Mouse (Mus musculus): ENCODE results near the gene 1700015F17Rik. TPM values are rescaled to one million over a fixed set of nuclear protein-coding genes. Genes with fewer than 3 reads are reported as not detected.

The 1700015F17Rik gene
- polyA plus RNA-seq, 1 experiment from 2014 or later: not detected

GRCm38 (mm10) chr5:5481662-5482061 lies 2.7 kb upstream of the 1700015F17Rik start:
- Histone ChIP-seq H3K4me2 (ENCODE audit: low read length) (no peak overlapping the region), H3K36me3 (ENCODE audit: control insufficient read depth, insufficient read depth, low read length) (no peaks in the 10 kb centered on the region), H3K9me3 (replicated peaks; ENCODE audit: control insufficient read depth, low read length) (no peaks in the 10 kb centered on the region), H3K27me3 (replicated peaks; ENCODE audit: control insufficient read depth, insufficient read depth, low read length) (no peaks in the 10 kb centered on the region), H3K9ac (ENCODE audit: low read length) (no peak overlapping the region), H3K4me3 (ENCODE audit: low read depth, low read length) (no peak overlapping the region), H3K27ac (ENCODE audit: low read depth, low read length) (no peak overlapping the region), H3K4me1 (ENCODE audit: control insufficient read depth, insufficient read depth, low read length) (no peaks in the 10 kb centered on the region)
- DNase-seq (ENCODE audit: low spot score): peak; percentile 62
- ATAC-seq: no peak; the same call in 1 of the 2 replicates
- WGBS: 6% methylated on average over 1 of the region's 1 CpGs

DNA sequence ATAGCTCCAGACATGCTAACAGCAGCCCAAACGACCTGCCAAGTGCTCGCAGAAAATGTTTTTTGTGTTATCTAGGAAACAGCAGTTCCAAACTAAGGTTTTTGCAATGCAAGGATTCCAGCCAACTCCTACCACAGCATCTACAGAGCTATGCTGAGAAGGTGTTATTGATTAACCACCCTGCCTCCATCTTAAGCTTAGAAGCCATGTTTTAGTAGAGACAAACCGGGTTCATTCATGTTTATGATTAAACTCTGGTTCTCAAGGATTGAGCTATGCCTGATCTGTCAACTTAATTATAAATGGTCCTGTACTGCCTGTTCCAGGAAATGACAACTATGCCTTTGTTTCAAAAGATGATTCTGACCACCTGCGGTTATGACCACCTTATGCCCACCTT lies 2.8 kb downstream of the 1700015F17Rik start:
- Histone ChIP-seq H3K27me3 (replicated peaks; ENCODE audit: control insufficient read depth, insufficient read depth, low read length) (no peaks in the 10 kb centered on the region), H3K4me3 (ENCODE audit: low read depth, low read length) (no peak overlapping the region), H3K36me3 (ENCODE audit: control insufficient read depth, insufficient read depth, low read length) (no peaks in the 10 kb centered on the region), H3K4me1 (ENCODE audit: control insufficient read depth, insufficient read depth, low read length) (no peaks in the 10 kb centered on the region), H3K9me3 (replicated peaks; ENCODE audit: control insufficient read depth, low read length) (no peaks in the 10 kb centered on the region), H3K9ac (ENCODE audit: low read length) (no peak overlapping the region), H3K4me2 (ENCODE audit: low read length) (no peak overlapping the region), H3K27ac (ENCODE audit: low read depth, low read length) (no peak overlapping the region)
- ATAC-seq (no peak), DNase-seq (ENCODE audit: low spot score) (no peak)
- 91% methylated on average over 4 of the region's 4 CpGs for WGBS

GRCm38 (mm10) chr5:5465256-5465655 lies 13.7 kb downstream of the 1700015F17Rik start:
- WGBS: 80% methylated on average over 1 of the region's 1 CpGs
- DNase-seq (ENCODE audit: low spot score): no peak
- no peak overlapping the region for H3K4me3 ChIP-seq (ENCODE audit: low read depth, low read length)
- H3K9me3 ChIP-seq (replicated peaks; ENCODE audit: control insufficient read depth, low read length): no peaks in the 10 kb centered on the region
- no peaks in the 10 kb centered on the region for H3K4me1 ChIP-seq (ENCODE audit: control insufficient read depth, insufficient read depth, low read length)
- H3K4me2 ChIP-seq (ENCODE audit: low read length): no peak overlapping the region
- ATAC-seq: no peak
- H3K36me3 ChIP-seq (ENCODE audit: control insufficient read depth, insufficient read depth, low read length): no peaks in the 10 kb centered on the region
- H3K27me3 ChIP-seq (replicated peaks; ENCODE audit: control insufficient read depth, insufficient read depth, low read length): no peaks in the 10 kb centered on the region
- H3K9ac ChIP-seq (ENCODE audit: low read length): no peak overlapping the region
- H3K27ac ChIP-seq (ENCODE audit: low read depth, low read length): no peak overlapping the region

GRCm38 (mm10) chr5:5431746-5432438 lies 47.1 kb downstream of the 1700015F17Rik start:
- Histone ChIP-seq H3K27me3 (replicated peaks; ENCODE audit: control insufficient read depth, insufficient read depth, low read length) (no peaks in the 10 kb centered on the region), H3K27ac (ENCODE audit: low read depth, low read length) (no peak overlapping the region), H3K4me2 (ENCODE audit: low read length) (no peak overlapping the region), H3K36me3 (ENCODE audit: control insufficient read depth, insufficient read depth, low read length) (no peaks in the 10 kb centered on the region), H3K9ac (ENCODE audit: low read length) (no peak overlapping the region), H3K4me3 (ENCODE audit: low read depth, low read length) (no peak overlapping the region), H3K9me3 (replicated peaks; ENCODE audit: control insufficient read depth, low read length) (no peaks in the 10 kb centered on the region), H3K4me1 (ENCODE audit: control insufficient read depth, insufficient read depth, low read length) (no peaks in the 10 kb centered on the region)
- DNase-seq (ENCODE audit: low spot score): peak; percentile 29
- 33% methylated on average over 5 of the region's 5 CpGs for WGBS
- ATAC-seq: peak; percentile 55; the same call in 1 of the 2 replicates

GRCm38 (mm10) chr5:5423723-5424171 lies 55.2 kb downstream of the 1700015F17Rik start:
- WGBS: 86% methylated on average over 6 of the region's 6 CpGs
- no peaks in the 10 kb centered on the region for H3K36me3 ChIP-seq (ENCODE audit: control insufficient read depth, insufficient read depth, low read length)
- no peak for ATAC-seq
- H3K4me2 ChIP-seq (ENCODE audit: low read length): no peak overlapping the region
- DNase-seq (ENCODE audit: low spot score): no peak
- H3K27me3 ChIP-seq (replicated peaks; ENCODE audit: control insufficient read depth, insufficient read depth, low read length): no peaks in the 10 kb centered on the region
- no peak overlapping the region for H3K4me3 ChIP-seq (ENCODE audit: low read depth, low read length)
- H3K4me1 ChIP-seq (ENCODE audit: control insufficient read depth, insufficient read depth, low read length): no peaks in the 10 kb centered on the region
- H3K9me3 ChIP-seq (replicated peaks; ENCODE audit: control insufficient read depth, low read length): no peaks in the 10 kb centered on the region
- H3K27ac ChIP-seq (ENCODE audit: low read depth, low read length): no peak overlapping the region
- no peak overlapping the region for H3K9ac ChIP-seq (ENCODE audit: low read length)

DNA sequence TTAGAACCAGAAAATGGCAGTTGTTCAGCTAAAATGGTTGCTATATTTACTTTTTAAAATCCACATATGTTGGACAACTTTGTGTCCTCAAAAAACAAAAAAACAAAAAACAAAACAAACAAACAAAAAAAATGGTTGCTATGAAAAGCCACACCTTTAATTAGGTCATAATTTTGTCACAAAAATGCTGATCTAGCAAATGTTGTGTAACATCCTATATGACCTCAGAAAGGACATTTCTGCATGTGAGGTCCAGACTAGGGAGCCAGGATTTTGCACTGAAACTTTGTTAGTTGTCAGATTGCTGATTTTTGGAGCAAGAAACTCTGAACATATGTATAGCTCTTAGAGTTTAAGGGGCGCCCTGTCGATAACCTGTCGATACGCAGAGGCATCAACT lies 55.9 kb downstream of the 1700015F17Rik start:
- H3K4me2 ChIP-seq (ENCODE audit: low read length): no peak overlapping the region
- DNase-seq (ENCODE audit: low spot score) (no peak), ATAC-seq (no peak)
- no peaks in the 10 kb centered on the region for H3K27me3 ChIP-seq (replicated peaks; ENCODE audit: control insufficient read depth, insufficient read depth, low read length)
- H3K27ac ChIP-seq (ENCODE audit: low read depth, low read length): no peak overlapping the region
- H3K4me1 ChIP-seq (ENCODE audit: control insufficient read depth, insufficient read depth, low read length): no peaks in the 10 kb centered on the region
- H3K9me3 ChIP-seq (replicated peaks; ENCODE audit: control insufficient read depth, low read length): no peaks in the 10 kb centered on the region
- H3K4me3 ChIP-seq (ENCODE audit: low read depth, low read length): no peak overlapping the region
- H3K9ac ChIP-seq (ENCODE audit: low read length): no peak overlapping the region
- no peaks in the 10 kb centered on the region for H3K36me3 ChIP-seq (ENCODE audit: control insufficient read depth, insufficient read depth, low read length)
- 96% methylated on average over 4 of the region's 4 CpGs for WGBS

DNA sequence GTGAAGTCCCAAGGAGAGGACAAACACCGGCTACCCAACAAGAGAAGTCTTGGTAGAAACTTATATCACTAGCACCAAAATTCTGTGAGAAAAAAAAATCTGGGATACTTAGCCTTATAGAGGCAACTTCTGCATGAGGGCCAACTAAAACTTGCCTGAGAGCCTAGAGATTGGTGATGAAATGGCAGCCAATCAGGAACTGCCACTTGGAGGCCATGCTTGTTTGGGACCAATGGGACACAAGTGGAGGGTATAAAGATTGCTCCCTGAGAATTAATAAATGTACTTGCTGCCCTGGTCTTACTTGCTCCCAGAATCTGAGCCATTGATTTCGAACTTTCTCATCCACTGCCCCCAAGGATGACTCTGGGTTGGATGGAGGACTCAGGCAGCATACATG lies 57.5 kb downstream of the 1700015F17Rik start:
- 97% methylated on average over 2 of the region's 2 CpGs for WGBS
- Histone ChIP-seq H3K4me2 (ENCODE audit: low read length) (no peak overlapping the region), H3K9me3 (replicated peaks; ENCODE audit: control insufficient read depth, low read length) (no peaks in the 10 kb centered on the region), H3K4me3 (ENCODE audit: low read depth, low read length) (no peak overlapping the region), H3K4me1 (ENCODE audit: control insufficient read depth, insufficient read depth, low read length) (no peaks in the 10 kb centered on the region), H3K27me3 (replicated peaks; ENCODE audit: control insufficient read depth, insufficient read depth, low read length) (no peaks in the 10 kb centered on the region), H3K27ac (ENCODE audit: low read depth, low read length) (no peak overlapping the region), H3K36me3 (ENCODE audit: control insufficient read depth, insufficient read depth, low read length) (no peaks in the 10 kb centered on the region), H3K9ac (ENCODE audit: low read length) (no peak overlapping the region)
- no peak for DNase-seq (ENCODE audit: low spot score)
- ATAC-seq: no peak

GRCm38 (mm10) chr5:5419992-5420455 lies 58.9 kb downstream of the 1700015F17Rik start, which contains the start of gene Cdk14:
TSS of gene Cdk14 (minus strand) at chr5:5420312.
- Histone ChIP-seq H3K4me2 (ENCODE audit: low read length) (no peak within 1 kb of the TSS), H3K27ac (ENCODE audit: low read depth, low read length) (no peak within 1 kb of the TSS), H3K4me1 (ENCODE audit: control insufficient read depth, insufficient read depth, low read length) (no peaks in the 10 kb centered on the region), H3K9ac (ENCODE audit: low read length) (no peak within 1 kb of the TSS), H3K36me3 (ENCODE audit: control insufficient read depth, insufficient read depth, low read length) (no peaks in the 10 kb centered on the region), H3K4me3 (ENCODE audit: low read depth, low read length) (no peak within 1 kb of the TSS), H3K27me3 (replicated peaks; ENCODE audit: control insufficient read depth, insufficient read depth, low read length) (no peaks in the 10 kb centered on the region), H3K9me3 (replicated peaks; ENCODE audit: control insufficient read depth, low read length) (no peaks in the 10 kb centered on the region)
- DNase-seq (ENCODE audit: low spot score) (no peak), ATAC-seq (no peak)
- 89% methylated on average over 9 of the region's 9 CpGs for WGBS

DNA sequence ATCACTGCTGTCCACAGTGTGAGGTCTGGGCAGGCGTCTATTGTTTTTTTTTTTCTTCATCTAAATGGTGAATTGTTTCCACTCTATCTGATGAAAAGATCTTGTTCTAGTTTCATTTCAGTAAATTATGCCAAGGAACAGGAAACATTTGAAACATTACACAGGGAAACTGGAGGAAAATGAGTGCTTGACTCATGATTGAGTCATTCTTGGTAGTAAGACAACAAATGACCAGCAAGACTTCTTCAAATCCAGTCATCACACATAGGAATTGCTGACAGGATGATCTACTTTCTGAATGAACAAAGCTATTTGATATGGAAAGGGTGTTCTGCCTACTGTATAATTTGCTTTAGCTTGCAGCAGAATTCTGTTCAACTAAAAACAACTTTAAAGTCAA lies 59.7 kb downstream of the 1700015F17Rik start:
- Histone ChIP-seq H3K9me3 (replicated peaks; ENCODE audit: control insufficient read depth, low read length) (no peaks in the 10 kb centered on the region), H3K9ac (ENCODE audit: low read length) (no peak overlapping the region), H3K36me3 (ENCODE audit: control insufficient read depth, insufficient read depth, low read length) (no peaks in the 10 kb centered on the region), H3K4me1 (ENCODE audit: control insufficient read depth, insufficient read depth, low read length) (no peaks in the 10 kb centered on the region), H3K27me3 (replicated peaks; ENCODE audit: control insufficient read depth, insufficient read depth, low read length) (no peaks in the 10 kb centered on the region), H3K27ac (ENCODE audit: low read depth, low read length) (no peak overlapping the region), H3K4me3 (ENCODE audit: low read depth, low read length) (no peak overlapping the region), H3K4me2 (ENCODE audit: low read length) (no peak overlapping the region)
- no peak for DNase-seq (ENCODE audit: low spot score)
- no peak for ATAC-seq
- 76% methylated on average over 1 of the region's 1 CpGs for WGBS
